Mouse (Mus musculus): ENCODE data around the gene Chrna5. TPM values are rescaled to one million over a fixed set of nuclear protein-coding genes. Genes with fewer than 3 reads are reported as not detected.
A peak's percentile ranks its signal among the peaks of the same experiment; 100 is the strongest.
"Not testable (repeated sequence)": the region's sequence is repeated elsewhere in the genome, so short reads cannot be mapped to it uniquely, and the experiment has no call there.

Chrna5 gene
- polyA plus RNA-seq (2015; fragmentation: Nextera tagmentation; extraction: Ambion mirVana), result 1.0 and 1.3 TPM in 2 replicates

DNA sequence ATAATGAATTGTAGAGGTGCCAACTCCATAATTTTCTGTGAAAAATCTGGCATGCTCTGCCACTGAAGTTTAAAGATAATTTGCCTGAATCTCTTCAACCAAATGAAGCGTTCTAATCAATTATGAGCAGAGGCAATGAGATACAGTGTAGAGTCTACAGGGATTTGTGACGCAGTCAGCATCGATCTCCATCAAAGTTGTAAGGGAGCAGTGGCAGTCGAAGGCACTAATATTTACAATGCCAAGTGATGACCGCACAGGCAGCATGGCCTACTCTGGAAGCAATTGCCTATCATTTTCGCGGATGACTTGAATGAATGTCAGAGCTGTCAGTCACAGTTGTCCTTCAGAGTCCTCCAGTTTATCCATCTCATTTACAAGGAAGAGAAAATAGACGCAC lies at the start of gene Chrna5:
Gene Chrna5 (plus strand): TSS at position 207 of the 400 bp plus-strand sequence.
- Histone ChIP-seq H3K4me2 (replicated peaks; ENCODE audit: low read depth) (peak within 1 kb of the TSS; percentile 99), H3K4me1 (replicated peaks; ENCODE audit: control insufficient read depth, insufficient read depth, low read length) (no peaks in the 10 kb centered on the region), H3K36me3 (ENCODE audit: control insufficient read depth, insufficient read depth) (no peaks in the 10 kb centered on the region), H3K9me3 (ENCODE audit: control insufficient read depth) (no peaks in the 10 kb centered on the region), H3K27ac (ENCODE audit: low read depth, low read length) (no peak within 1 kb of the TSS), H3K4me3 (ENCODE audit: low read depth, low read length) (peak within 1 kb of the TSS; percentile 63), H3K27me3 (replicated peaks; ENCODE audit: control insufficient read depth, insufficient read depth, low read length) (peaks cover 42% of the 10 kb centered on the region), H3K9ac (ENCODE audit: low read depth, low read length) (peak within 1 kb of the TSS; percentile 37; the same call in 1 of the 2 replicates)
- TF ChIP-seq CTCF (IDR thresholded peaks at IDR 0.05; ENCODE audit: low read depth), result no peak
- ATAC-seq, result no peak
- WGBS, result 69% methylated on average over 8 of the region's 8 CpGs

DNA sequence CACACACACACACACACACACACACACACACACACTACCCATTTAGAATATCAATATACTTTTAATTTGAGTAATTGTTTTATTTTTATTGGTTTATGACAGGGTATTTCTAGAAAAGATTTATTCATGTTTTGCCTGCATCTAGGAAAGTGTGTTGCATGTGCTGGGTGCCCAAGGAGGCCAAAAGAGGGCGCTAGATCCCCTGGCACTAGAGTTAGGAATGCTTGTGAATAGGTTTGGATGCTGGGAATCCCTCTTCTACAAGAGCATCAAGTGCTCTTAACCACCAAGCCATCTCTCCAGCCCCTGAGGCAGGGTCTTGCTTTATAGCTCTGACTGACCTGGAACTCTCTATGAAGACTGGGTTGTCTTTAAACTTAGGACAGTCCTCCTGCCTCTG lies 48.9 kb upstream of the Chrna5 start:
- peak; percentile 58 for TF ChIP-seq CTCF (IDR thresholded peaks at IDR 0.05; ENCODE audit: low read depth)
- no peak overlapping the region for H3K4me3 ChIP-seq (ENCODE audit: low read depth, low read length)
- H3K4me1 ChIP-seq (replicated peaks; ENCODE audit: control insufficient read depth, insufficient read depth, low read length), result 0 out of 2 replicates have a peak, but pooled peaks cover 4% of the 10 kb centered on the region
- ATAC-seq, result no peak
- no peaks in the 10 kb centered on the region for H3K27me3 ChIP-seq (replicated peaks; ENCODE audit: control insufficient read depth, insufficient read depth, low read length)
- 23% methylated on average over 1 of the region's 1 CpGs for WGBS
- no peak overlapping the region for H3K27ac ChIP-seq (ENCODE audit: low read depth, low read length)
- no peak overlapping the region for H3K9ac ChIP-seq (ENCODE audit: low read depth, low read length)
- no peaks in the 10 kb centered on the region for H3K36me3 ChIP-seq (ENCODE audit: control insufficient read depth, insufficient read depth)
- H3K4me2 ChIP-seq (replicated peaks; ENCODE audit: low read depth), result no peak overlapping the region
- no peaks in the 10 kb centered on the region for H3K9me3 ChIP-seq (ENCODE audit: control insufficient read depth)

DNA sequence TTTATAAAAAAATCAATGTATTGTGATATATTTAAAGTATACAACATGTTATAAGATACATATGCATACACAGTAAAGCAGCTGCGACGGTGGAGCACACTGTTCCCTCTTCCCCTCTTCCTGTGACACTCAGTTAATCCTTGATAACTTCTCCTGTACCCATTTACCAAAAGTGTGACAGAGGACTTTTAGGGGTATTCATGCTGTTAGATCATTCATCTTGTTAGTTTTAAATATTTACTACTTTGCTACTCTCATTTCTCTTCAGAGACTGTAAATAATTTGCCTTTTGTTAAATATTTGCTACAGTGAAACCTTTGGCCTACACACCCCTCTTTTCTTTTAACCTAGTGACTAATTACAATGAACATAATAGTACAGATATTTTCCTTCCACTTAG lies 48.3 kb upstream of the Chrna5 start:
- H3K9ac ChIP-seq (ENCODE audit: low read depth, low read length), result no peak overlapping the region
- H3K4me3 ChIP-seq (ENCODE audit: low read depth, low read length), result no peak overlapping the region
- no peak overlapping the region for H3K27ac ChIP-seq (ENCODE audit: low read depth, low read length)
- H3K27me3 ChIP-seq (replicated peaks; ENCODE audit: control insufficient read depth, insufficient read depth, low read length), result no peaks in the 10 kb centered on the region
- no peak for ATAC-seq
- 52% methylated on average over 2 of the region's 2 CpGs for WGBS
- no peak for TF ChIP-seq CTCF (IDR thresholded peaks at IDR 0.05; ENCODE audit: low read depth)
- no peak overlapping the region for H3K4me2 ChIP-seq (replicated peaks; ENCODE audit: low read depth)
- H3K36me3 ChIP-seq (ENCODE audit: control insufficient read depth, insufficient read depth), result no peaks in the 10 kb centered on the region
- H3K9me3 ChIP-seq (ENCODE audit: control insufficient read depth), result no peaks in the 10 kb centered on the region
- 0 out of 2 replicates have a peak, but pooled peaks cover 4% of the 10 kb centered on the region for H3K4me1 ChIP-seq (replicated peaks; ENCODE audit: control insufficient read depth, insufficient read depth, low read length)

DNA sequence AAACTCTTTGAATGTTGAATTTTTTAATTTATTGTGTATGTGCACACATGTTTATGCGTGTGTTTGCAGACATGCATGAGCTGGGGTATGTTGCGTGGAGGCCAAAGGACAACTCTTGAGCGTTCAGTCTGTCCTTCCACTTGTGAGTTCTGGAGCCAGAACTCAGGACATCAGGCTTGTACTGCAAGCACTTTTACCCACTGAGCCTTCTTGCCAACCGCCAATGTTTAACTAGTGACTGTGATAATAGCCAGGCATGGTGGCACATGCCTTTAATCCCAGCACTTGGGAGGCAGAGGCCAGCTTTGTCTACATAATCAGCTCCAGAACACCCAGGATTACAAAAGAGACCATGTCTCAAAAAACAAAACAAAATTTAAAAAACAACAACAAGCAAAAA lies 38.6 kb upstream of the Chrna5 start:
- no peaks in the 10 kb centered on the region for H3K9me3 ChIP-seq (ENCODE audit: control insufficient read depth)
- no peaks in the 10 kb centered on the region for H3K27me3 ChIP-seq (replicated peaks; ENCODE audit: control insufficient read depth, insufficient read depth, low read length)
- no peak for TF ChIP-seq CTCF (IDR thresholded peaks at IDR 0.05; ENCODE audit: low read depth)
- no peaks in the 10 kb centered on the region for H3K36me3 ChIP-seq (ENCODE audit: control insufficient read depth, insufficient read depth)
- 84% methylated on average over 4 of the region's 4 CpGs for WGBS
- no peak overlapping the region for H3K4me3 ChIP-seq (ENCODE audit: low read depth, low read length)
- ATAC-seq, result no peak
- H3K4me1 ChIP-seq (replicated peaks; ENCODE audit: control insufficient read depth, insufficient read depth, low read length), result no peaks in the 10 kb centered on the region
- no peak overlapping the region for H3K4me2 ChIP-seq (replicated peaks; ENCODE audit: low read depth)
- H3K9ac ChIP-seq (ENCODE audit: low read depth, low read length), result no peak overlapping the region
- no peak overlapping the region for H3K27ac ChIP-seq (ENCODE audit: low read depth, low read length)

- H3K9me3 ChIP-seq (ENCODE audit: control insufficient read depth), result no peaks in the 10 kb centered on the region
- H3K4me1 ChIP-seq (replicated peaks; ENCODE audit: control insufficient read depth, insufficient read depth, low read length), result no peaks in the 10 kb centered on the region
- no peaks in the 10 kb centered on the region for H3K36me3 ChIP-seq (ENCODE audit: control insufficient read depth, insufficient read depth)
- H3K27ac ChIP-seq (ENCODE audit: low read depth, low read length), result no peak overlapping the region
- ATAC-seq, result no peak
- H3K9ac ChIP-seq (ENCODE audit: low read depth, low read length), result no peak overlapping the region
- 65% methylated on average over 2 of the region's 2 CpGs for WGBS
- peak; percentile 39; the same call in 1 of the 2 replicates for TF ChIP-seq CTCF (IDR thresholded peaks at IDR 0.05; ENCODE audit: low read depth)
- H3K27me3 ChIP-seq (replicated peaks; ENCODE audit: control insufficient read depth, insufficient read depth, low read length), result no peaks in the 10 kb centered on the region
- no peak overlapping the region for H3K4me2 ChIP-seq (replicated peaks; ENCODE audit: low read depth)
- no peak overlapping the region for H3K4me3 ChIP-seq (ENCODE audit: low read depth, low read length)
These were observed 36.2 kb upstream of the Chrna5 start for GRCm38 (mm10) chr9:54944467-54944866.

GRCm38 (mm10) chr9:54946256-54946655 lies 34.4 kb upstream of the Chrna5 start:
- H3K4me3 ChIP-seq (ENCODE audit: low read depth, low read length), result no peak overlapping the region
- no peak overlapping the region for H3K9ac ChIP-seq (ENCODE audit: low read depth, low read length)
- no peaks in the 10 kb centered on the region for H3K27me3 ChIP-seq (replicated peaks; ENCODE audit: control insufficient read depth, insufficient read depth, low read length)
- 76% methylated on average over 16 of the region's 16 CpGs for WGBS
- no peaks in the 10 kb centered on the region for H3K9me3 ChIP-seq (ENCODE audit: control insufficient read depth)
- no peaks in the 10 kb centered on the region for H3K36me3 ChIP-seq (ENCODE audit: control insufficient read depth, insufficient read depth)
- no peak overlapping the region for H3K4me2 ChIP-seq (replicated peaks; ENCODE audit: low read depth)
- TF ChIP-seq CTCF (IDR thresholded peaks at IDR 0.05; ENCODE audit: low read depth), result no peak
- ATAC-seq, result no peak
- no peaks in the 10 kb centered on the region for H3K4me1 ChIP-seq (replicated peaks; ENCODE audit: control insufficient read depth, insufficient read depth, low read length)
- H3K27ac ChIP-seq (ENCODE audit: low read depth, low read length), result no peak overlapping the region

GRCm38 (mm10) chr9:54949465-54949864 lies 31.2 kb upstream of the Chrna5 start:
- H3K36me3 ChIP-seq (ENCODE audit: control insufficient read depth, insufficient read depth), result peaks cover 11% of the 10 kb centered on the region; the same call in 1 of the 2 replicates
- no peaks in the 10 kb centered on the region for H3K9me3 ChIP-seq (ENCODE audit: control insufficient read depth)
- no peaks in the 10 kb centered on the region for H3K27me3 ChIP-seq (replicated peaks; ENCODE audit: control insufficient read depth, insufficient read depth, low read length)
- no peak for ATAC-seq
- H3K4me2 ChIP-seq (replicated peaks; ENCODE audit: low read depth), result no peak overlapping the region
- H3K9ac ChIP-seq (ENCODE audit: low read depth, low read length), result no peak overlapping the region
- no peak overlapping the region for H3K4me3 ChIP-seq (ENCODE audit: low read depth, low read length)
- no peak overlapping the region for H3K27ac ChIP-seq (ENCODE audit: low read depth, low read length)
- TF ChIP-seq CTCF (IDR thresholded peaks at IDR 0.05; ENCODE audit: low read depth), result no peak
- 0 out of 2 replicates have a peak, but pooled peaks cover 7% of the 10 kb centered on the region for H3K4me1 ChIP-seq (replicated peaks; ENCODE audit: control insufficient read depth, insufficient read depth, low read length)

DNA sequence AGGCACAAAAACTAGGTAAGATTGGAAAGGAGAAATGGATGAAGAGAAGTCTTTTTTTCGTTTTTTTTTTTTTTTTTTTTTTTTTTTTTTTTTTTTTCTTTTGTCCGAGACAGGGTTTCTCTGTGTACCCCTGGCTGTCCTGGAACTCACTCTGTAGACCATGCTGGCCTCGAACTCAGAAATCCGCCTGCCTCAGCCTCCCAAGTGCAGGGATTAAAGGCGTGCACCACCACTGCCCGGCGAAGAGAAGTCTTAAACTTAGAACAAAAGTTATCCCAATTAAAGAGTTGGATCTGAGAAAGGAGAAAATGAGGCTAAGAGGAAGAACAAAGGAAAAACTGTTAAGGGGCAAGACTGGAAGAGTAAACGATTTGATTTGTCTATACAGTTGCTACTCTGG lies 30.5 kb upstream of the Chrna5 start:
- not testable (repeated sequence) for H3K27me3 ChIP-seq (replicated peaks; ENCODE audit: control insufficient read depth, insufficient read depth, low read length); H3K4me1 ChIP-seq (replicated peaks; ENCODE audit: control insufficient read depth, insufficient read depth, low read length); ATAC-seq; H3K9me3 ChIP-seq (ENCODE audit: control insufficient read depth)
- Histone ChIP-seq H3K4me3 (ENCODE audit: low read depth, low read length) (peak overlapping the region; percentile 94), H3K27ac (ENCODE audit: low read depth, low read length) (peak overlapping the region; percentile 85; the same call in 1 of the 2 replicates), H3K4me2 (replicated peaks; ENCODE audit: low read depth) (peak overlapping the region; percentile 76), H3K9ac (ENCODE audit: low read depth, low read length) (peak overlapping the region; percentile 88; the same call in 1 of the 2 replicates), H3K36me3 (ENCODE audit: control insufficient read depth, insufficient read depth) (peaks cover 12% of the 10 kb centered on the region; the same call in 1 of the 2 replicates)
- 38% methylated on average over 8 of the region's 8 CpGs for WGBS
